Mouse (Mus musculus): ENCODE data around the gene Plekha6.

Gene Plekha6

GRCm38 (mm10) chr1:133163820-133164431 is at the start of gene Plekha6:
Plekha6 (plus strand) TSS chr1:133164210.
- DNase-seq (ENCODE audit: low read depth, low spot score): no peak

GRCm38 (mm10) chr1:133116108-133116507 is 47.9 kb upstream of the Plekha6 start:
- no peak for DNase-seq (ENCODE audit: low read depth, low spot score)

- DNase-seq (ENCODE audit: low read depth, low spot score): no peak
Measured at GRCm38 (mm10) chr1:133118127-133118526, 45.9 kb upstream of the Plekha6 start.

DNA sequence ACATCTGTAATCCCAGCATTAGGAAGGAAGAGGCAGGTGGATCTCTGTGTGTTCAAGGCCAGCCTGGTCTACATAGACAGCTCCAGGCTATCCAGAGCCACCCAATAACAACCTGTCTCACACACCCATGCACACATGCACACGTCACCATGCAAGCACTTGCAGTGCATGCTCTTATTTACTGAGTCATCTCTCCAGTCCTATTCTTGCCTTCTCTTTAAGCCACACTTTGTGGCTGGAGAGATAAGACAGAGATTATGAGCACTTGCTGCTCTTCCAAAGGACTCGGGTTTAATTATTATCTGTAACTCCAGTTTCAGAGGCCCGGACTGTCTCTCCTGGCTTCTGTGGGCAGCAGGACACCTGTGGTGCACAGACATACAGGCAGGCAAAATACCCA is 45.2 kb upstream of the Plekha6 start:
- no peak for DNase-seq (ENCODE audit: low read depth, low spot score)

DNA sequence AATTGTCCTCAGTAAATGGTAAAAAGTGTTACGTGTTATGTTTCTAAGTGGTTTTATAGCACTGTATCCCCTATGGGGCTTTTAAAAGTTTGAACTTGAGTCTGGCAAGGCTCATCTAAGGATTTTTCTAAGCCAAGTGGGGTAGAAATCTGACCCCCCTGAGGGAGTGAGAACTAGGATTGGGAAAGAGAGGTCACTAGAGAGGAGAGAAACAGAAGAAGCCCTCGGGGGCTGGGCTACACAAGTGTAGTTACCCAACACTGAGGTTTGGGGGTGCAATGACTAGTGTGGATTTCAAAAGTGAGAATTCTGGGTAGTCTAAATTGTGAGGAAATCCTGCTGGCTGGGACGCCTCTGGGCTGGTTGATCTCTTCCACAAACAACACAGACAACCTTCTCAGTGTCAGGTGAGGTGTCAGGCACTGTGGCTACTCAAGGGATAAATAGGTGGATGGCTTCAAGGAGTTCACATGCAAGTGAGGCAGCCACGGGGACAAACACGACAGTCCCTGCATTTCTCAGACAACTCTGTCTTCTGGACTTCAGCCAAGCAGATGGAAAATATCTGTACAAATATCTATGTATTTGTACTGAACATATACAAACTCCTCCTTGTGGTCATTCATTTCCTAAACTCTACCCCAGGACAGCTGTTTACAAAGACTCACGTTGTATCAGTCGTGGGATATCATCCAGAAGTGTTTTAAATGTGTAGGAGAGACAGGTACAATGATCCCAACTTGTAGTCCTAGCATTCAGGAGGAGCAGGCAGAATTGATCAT is 43.9 kb upstream of the Plekha6 start:
- no peak for DNase-seq (ENCODE audit: low read depth, low spot score)

GRCm38 (mm10) chr1:133121246-133121645 is 42.8 kb upstream of the Plekha6 start:
- DNase-seq (ENCODE audit: low read depth, low spot score): no peak

DNA sequence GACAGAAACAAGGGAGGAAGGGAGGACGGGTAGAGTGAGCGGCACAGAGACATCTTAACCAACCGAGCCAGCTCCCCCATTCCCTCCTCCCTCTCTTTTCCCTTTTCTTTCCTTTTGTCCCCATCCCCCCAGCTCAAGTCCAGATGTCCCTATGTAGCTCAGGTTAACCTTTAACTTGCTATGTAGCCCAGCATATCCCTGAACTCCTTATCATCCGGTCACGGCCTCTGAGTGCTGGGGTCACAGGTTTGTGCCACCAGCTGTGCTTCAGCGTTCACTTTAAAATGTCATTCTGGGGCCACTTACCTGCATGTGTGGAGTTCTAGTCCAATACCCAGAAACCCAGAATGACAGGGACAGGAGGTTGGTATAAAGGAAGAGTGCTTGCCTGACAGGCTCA is 39.9 kb upstream of the Plekha6 start:
- DNase-seq (ENCODE audit: low read depth, low spot score): no peak

DNA sequence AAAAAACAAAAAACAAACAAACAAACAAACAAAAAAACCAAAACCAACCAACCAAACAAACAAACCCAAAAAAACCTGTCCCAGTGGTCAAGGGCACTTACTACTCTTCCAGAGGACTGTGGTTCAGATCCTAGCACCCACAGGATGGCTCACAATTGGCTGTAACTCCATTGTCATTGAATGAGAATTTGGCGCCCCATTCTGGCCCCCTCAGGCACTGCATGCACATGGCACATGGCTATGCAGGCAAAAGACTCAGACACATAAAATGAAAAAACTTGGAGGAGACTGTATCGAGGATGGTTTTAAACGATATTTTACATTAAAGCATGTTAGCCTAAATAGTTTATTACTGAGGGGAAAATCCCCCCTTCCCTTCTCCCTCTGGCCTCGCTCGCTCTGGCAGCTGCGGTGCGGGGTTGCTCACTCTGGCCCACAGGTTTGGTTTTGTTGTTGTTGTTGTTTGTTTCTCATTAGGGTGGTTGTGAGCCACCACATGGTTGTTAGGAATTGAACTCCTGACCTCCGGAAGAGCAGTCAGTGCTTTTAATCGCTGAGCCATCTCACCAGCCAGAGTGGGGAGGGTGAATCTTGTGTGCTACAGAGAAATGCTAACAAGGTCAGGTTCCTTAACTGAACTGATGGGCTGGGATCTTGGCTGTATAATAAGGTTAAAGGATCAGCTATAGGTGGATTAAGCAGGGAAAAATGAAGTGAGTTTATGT is 38.2 kb upstream of the Plekha6 start:
- no peak for DNase-seq (ENCODE audit: low read depth, low spot score)

DNA sequence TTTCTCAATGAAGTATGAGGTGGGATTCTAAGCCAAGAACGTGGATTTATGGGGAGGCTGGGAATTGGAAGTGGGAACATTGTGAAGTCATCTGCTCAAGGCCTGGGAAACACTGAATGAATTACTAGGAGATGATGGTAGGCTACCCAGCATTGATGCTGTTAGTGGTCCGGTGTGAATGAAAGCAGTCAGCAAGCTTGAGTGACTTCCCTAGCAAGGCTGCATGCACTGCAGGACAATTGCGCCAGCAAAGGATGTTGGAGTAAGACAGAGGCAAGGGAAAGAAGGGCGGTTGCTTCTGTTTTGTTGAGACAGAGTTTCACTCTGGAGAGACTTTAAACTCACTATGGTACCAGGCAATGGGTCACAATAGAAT is 37.7 kb upstream of the Plekha6 start:
- no peak for DNase-seq (ENCODE audit: low read depth, low spot score)

DNA sequence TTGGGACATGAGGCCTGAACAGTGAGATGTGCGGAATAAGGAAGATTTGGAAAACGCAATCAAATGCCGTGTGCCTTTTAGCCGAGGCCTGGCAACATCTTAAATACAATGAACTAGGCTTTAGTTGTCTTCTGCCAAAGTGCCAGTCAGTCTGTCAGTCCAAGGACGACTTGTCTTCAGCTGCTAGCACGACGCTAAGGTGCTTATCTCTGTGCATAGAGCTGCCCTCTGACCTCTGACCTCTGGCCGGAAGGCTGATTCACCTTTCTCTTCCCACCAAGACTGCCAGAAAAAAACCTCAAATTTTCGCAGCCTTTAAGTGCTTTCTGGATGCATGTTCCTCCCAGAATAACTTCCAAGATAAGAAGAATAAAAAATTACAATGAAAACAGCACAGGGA is 36.7 kb upstream of the Plekha6 start:
- no peak for DNase-seq (ENCODE audit: low read depth, low spot score)

DNA sequence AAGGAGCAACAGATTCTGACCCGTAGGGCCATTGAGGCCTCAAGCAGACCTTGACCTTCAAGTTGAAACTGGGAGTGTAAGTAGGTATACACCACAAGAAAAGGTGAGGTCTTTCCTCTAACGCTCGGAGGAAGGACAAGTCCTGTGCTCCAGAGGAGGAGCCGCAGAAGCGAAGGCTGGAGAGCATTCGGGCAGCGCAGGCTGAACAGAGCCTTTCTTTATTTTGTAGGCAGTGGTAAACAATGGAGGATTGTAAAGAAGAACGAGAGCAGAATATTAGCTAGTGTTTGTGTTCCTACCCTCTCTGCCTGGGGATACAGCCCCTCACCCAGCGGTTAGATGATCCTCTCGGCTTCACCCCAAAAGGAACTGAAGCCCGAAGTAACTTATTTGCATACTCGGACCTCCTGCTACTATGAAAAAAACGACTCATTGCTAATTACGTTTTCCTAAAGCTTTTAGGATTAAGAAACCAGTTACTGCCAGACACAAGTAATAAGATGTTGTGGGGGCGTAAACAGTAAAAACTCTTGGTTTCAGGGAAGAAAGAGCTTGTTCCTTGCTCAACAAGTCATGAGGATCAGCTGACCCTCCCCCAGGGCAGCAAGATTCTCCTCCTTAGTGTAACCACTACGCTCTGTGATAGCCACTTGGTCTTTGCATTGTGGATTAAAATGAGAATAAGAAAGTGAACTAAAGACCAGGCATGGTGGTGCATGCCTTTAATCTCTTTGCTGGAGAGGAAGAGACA is 34.4 kb upstream of the Plekha6 start:
- DNase-seq (ENCODE audit: low read depth, low spot score): no peak

GRCm38 (mm10) chr1:133130638-133131560 is 33.1 kb upstream of the Plekha6 start, which contains the start of gene Ppp1r15b:
Ppp1r15b (plus strand) TSS chr1:133131143.
- peak; percentile 96 for DNase-seq (ENCODE audit: low read depth, low spot score)

DNA sequence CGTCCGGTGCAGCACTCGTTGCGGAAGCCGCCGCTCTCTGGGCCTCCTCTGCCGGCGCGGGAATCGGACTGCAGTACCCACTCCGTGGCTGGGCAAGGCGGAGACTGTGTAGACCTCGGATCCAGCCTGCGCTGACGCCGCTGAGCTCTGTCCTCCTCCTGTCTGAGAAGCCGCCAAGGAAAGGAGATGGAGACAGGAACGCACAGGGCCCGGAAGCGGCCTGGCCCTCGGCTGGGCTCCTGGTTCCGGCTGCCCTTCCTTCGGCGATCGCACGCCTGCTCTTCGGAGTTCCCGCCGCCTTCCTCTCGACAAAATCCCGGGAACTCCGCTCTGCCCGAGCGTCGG is 32.5 kb upstream of the Plekha6 start:
- no peak for DNase-seq (ENCODE audit: low read depth, low spot score)

- no peak for DNase-seq (ENCODE audit: low read depth, low spot score)
Measured at GRCm38 (mm10) chr1:133131936-133132335, 32.1 kb upstream of the Plekha6 start.

DNA sequence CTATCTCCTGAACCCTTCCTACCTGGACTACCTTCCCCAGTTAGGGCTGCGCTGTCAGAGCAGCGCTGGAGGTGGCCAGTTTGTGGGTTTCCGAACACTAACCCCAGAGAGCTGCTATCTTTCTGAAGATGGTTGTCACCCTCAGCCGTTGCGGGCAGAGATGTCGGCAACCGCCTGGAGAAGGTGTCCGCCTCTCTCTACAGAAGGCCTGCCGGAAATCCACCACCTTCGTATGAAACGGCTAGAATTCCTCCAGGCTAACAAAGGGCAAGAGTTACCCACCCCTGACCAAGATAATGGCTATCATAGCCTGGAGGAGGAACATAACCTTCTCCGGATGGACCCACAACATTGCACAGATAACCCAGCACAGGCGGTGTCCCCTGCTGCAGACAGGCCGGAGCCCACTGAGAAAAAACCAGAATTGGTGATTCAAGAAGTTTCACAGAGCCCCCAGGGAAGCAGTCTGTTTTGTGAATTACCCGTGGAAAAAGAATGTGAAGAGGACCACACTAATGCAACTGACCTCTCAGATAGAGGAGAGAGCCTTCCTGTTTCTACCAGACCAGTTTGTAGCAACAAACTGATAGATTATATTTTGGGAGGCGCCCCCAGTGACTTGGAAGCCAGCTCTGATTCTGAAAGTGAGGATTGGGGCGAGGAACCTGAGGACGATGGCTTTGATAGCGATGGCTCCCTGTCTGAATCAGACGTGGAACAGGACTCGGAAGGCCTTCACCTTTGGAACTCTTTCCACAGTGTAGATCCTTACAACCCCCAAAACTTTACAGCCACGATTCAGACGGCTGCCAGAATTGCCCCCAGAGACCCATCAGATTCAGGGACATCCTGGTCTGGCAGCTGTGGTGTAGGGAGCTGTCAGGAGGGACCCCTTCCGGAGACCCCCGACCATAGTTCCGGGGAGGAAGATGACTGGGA is 31.4 kb upstream of the Plekha6 start:
- DNase-seq (ENCODE audit: low read depth, low spot score): no peak

DNA sequence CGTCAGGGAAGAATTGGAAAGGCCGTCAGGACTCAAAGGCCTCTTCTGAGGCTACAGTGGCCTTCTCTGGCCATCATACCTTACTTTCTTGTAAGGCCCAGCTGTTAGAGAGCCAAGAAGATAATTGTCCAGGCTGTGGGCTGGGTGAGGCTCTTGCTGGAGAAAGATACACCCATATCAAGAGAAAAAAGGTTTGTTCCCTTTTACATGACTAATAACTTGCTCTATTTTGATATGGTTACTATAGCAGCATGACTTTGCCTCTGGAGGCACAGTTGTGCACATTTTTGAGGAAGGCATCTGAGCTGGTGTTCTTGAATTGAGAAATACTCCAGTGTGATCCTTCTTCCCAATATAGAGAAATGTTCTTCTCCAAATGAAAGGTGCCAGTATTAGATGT is 30.6 kb upstream of the Plekha6 start:
- no peak for DNase-seq (ENCODE audit: low read depth, low spot score)

- DNase-seq (ENCODE audit: low read depth, low spot score): no peak
Measured at GRCm38 (mm10) chr1:133134071-133134470, 29.9 kb upstream of the Plekha6 start.

GRCm38 (mm10) chr1:133134881-133135280 is 29.1 kb upstream of the Plekha6 start:
- DNase-seq (ENCODE audit: low read depth, low spot score): no peak

GRCm38 (mm10) chr1:133135808-133136207 is 28.2 kb upstream of the Plekha6 start:
- no peak for DNase-seq (ENCODE audit: low read depth, low spot score)

DNA sequence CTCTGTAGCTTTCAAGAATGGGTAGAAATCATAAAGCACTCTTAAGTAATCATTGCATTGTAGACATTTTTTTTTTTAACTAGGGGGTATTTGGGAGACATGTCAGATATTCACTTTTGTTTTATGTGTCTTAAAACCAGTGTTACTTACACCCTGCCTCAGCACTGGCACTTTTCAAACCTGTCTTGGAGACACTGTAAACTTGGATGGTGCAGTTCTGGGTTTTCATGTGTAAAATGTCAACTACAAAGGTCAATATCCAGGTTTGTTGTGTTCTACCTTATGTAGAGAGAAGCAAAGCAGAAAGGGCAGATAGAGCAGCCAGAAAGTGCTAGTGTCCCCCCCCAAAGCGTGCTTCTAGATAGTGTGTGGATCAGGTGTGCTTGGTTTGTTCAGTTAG is 25.6 kb upstream of the Plekha6 start:
- DNase-seq (ENCODE audit: low read depth, low spot score): no peak

Measured in retina, postnatal 7 days (tissue).